Mouse (Mus musculus) skeletal muscle tissue, adult 2 months (tissue): Measurements from ENCODE around the gene Ccn1.

ENCODE experiments used
- DNase-seq: peaks from one replicate; pipeline ENCODE4 v3.0.0-alpha.2; 2012; ENCODE audit warnings: low read depth, low spot score

Gene Ccn1

DNA sequence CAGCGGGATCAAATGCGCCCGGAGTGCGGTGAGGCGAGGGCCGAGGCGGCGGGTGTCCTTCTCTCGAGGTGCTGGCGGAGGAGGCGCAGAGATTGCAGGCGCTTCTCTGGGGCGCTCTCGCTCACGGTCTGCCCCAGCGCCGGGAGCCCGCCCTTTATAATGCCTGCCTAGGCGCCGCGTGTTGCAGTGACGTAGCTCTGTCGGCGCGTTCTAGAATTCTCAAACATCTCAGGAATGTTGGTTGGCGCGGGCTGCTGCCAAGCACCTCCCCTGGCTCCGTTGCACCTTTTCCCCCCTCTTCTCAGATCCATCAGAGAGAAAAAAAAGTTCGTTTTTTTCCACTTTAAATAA is at the start of gene Ccn1:
Ccn1 (minus strand) TSS at position 130 of the 351 bp plus-strand sequence.
- DNase-seq, result peak; percentile 86

DNA sequence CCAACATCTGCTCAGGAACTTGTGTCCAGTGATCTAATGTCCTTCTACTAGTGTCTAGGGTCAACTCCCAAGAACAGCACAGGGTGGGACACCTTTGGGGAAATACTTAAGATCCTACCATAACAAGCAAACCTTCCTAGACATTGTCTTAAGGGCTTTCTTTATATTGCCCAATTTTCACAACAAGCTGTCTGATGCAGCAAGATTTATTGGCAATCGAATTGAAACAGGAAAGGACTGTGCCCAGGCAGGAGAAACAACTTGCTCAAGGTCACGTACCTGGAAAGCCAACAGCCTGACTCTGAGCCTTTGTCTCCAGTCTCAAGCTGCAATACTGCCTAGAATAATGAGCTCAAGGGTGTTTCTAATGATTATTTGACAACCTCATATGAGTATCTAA is 43.6 kb upstream of the Ccn1 start:
- DNase-seq, result no peak

GRCm38 (mm10) chr3:145692037-145692436 is 42.3 kb upstream of the Ccn1 start:
- DNase-seq, result no peak

- no peak for DNase-seq
These were observed 41.6 kb upstream of the Ccn1 start for GRCm38 (mm10) chr3:145691415-145691814.

- no peak for DNase-seq
These were observed 39.5 kb upstream of the Ccn1 start for GRCm38 (mm10) chr3:145689271-145689670.

DNA sequence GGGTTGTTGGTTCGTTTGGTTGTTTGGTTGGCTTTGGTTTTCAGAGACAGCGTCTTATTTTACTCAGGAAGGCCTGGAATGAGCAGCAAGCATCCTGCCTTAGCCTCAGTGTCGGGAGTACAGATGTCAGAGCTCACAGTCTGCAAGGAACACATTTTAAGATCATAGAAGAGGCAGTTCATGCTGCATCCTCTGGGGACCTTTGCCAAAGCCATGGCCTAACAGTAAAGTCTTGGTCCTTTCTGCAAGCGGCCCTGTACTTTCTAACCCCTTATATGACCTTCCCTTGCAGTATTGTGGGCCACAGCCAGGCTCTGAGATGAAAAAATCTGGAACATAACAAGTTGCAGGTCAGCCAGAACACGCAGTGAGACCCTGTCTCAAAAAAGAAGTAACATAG is 38.1 kb upstream of the Ccn1 start:
- DNase-seq, result no peak

- DNase-seq, result peak; percentile 61
These were observed 35.0 kb upstream of the Ccn1 start for GRCm38 (mm10) chr3:145684604-145685441.

DNA sequence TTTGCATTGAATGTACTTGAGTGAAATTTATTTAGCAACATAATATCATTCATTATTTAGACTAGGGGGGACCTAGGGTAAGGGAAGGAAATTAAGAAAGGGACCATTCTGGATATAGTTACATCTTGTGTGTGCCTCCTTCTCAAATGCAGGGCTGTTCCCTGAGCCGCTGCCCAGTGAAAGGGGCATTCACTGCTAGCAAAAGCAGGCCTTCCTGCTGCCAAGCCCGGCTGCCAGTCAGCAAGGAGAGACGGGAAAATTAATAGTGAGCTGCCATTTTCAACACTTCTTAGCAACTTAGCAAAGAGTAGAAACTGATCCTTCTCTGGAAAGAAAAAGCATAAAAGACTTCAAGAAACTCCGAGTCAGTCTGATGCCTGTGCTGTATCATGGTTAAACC is 34.4 kb upstream of the Ccn1 start:
- no peak for DNase-seq

DNA sequence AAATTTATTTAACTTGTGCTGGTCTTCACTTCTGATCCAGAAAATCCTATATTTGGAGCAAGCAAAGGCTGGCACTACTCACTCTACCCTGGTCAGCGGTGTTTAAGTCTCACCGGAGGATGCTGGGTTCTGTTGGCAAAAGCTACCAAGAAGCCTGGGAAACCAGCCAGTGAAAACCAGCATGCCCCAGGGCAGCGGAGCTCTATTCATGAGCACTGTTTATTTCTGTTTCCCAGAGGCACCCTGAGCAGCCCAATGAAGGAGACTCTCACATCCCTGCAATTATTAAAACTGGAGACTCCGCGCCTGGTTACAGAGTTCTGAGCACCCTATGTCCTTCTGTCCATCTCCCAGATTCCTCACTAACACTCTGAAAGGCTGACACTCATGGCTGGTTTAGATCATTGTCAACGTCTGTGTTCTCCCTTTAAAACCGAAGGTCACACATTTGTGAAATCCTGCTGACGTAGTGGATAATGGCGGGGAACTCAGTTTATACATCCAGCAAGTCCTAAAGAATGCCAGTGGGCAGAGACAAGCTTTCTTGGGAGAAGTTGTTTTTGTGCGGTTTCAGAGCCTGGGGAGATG is 31.7 kb upstream of the Ccn1 start:
- no peak for DNase-seq

DNA sequence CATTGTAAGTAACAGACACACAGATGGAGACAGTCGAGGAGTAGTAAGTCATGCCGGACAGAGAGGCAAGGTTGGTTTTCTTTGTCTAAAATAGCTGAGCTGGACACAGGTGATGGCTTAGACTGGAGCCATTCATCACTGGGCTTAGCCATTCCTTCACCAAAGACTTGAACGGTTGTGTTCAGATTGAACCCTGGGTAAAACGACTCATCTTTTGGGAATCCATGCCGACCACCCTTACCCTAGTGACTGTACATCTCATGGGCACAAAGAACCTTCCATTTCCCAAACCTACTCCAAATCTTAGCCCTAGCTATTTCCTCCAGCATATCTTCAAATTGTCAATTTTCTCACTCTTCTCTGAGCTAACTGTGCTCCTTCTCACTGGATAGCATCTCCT is 30.9 kb upstream of the Ccn1 start:
- DNase-seq, result no peak

GRCm38 (mm10) chr3:145676212-145676611 is 26.4 kb upstream of the Ccn1 start:
- no peak for DNase-seq

- DNase-seq, result peak; percentile 47
These were observed 25.0 kb upstream of the Ccn1 start for GRCm38 (mm10) chr3:145674815-145675214.

DNA sequence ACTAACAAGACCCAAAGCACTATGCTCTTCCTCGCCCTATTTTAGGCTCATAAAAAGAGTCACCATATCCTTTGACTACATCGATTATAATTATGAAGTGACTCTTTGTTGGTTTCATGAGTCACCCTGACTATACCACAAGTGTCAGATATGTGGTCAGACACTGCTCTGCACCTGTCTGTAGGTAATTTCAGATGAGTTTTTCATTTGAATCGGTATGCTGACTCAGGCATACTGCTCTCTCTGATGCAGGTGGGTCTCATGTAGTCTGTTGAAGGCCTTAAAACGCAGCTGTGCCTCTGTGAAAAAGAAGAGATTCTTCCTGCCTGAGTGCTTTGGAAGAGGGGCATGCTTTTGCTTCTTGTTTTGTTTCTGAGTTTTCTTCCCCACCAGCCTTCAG is 16.6 kb upstream of the Ccn1 start:
- DNase-seq, result no peak

DNA sequence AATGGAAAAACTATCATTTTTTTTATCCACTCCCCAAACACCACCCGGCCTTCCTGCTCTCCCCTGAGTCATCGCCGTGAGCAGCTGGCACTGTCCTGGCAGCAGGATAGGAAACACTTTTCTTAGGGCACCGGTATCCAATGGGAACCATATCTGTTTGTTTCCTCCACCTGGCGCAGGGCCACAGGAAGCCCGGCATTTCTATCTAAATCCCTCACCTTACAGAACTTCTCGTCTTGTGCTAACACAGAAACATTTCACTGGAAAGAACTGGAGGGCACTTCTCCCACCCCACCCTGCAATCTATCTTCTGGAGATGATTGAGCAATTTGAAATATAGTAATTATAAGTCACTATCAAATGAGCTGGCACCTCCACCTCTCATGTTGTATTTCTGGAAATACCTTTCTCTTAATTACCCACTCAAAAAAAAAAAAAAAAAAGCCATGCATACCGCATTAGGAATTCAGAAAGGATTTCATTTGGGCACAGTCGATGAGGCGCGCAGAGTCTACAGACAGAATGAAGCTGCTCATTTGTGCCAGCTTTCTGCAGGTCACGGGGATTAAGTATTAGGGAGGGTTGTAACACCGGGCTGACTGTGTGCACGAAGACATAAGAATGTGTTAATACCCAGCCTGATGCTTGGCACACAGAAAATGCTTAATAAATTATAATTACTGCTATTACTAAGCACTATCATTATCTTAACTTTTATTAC is 7.4 kb upstream of the Ccn1 start:
- DNase-seq, result no peak

- no peak for DNase-seq
These were observed 5.2 kb upstream of the Ccn1 start for GRCm38 (mm10) chr3:145654944-145655343.

GRCm38 (mm10) chr3:145654028-145654427 is 4.2 kb upstream of the Ccn1 start:
- DNase-seq, result no peak

DNA sequence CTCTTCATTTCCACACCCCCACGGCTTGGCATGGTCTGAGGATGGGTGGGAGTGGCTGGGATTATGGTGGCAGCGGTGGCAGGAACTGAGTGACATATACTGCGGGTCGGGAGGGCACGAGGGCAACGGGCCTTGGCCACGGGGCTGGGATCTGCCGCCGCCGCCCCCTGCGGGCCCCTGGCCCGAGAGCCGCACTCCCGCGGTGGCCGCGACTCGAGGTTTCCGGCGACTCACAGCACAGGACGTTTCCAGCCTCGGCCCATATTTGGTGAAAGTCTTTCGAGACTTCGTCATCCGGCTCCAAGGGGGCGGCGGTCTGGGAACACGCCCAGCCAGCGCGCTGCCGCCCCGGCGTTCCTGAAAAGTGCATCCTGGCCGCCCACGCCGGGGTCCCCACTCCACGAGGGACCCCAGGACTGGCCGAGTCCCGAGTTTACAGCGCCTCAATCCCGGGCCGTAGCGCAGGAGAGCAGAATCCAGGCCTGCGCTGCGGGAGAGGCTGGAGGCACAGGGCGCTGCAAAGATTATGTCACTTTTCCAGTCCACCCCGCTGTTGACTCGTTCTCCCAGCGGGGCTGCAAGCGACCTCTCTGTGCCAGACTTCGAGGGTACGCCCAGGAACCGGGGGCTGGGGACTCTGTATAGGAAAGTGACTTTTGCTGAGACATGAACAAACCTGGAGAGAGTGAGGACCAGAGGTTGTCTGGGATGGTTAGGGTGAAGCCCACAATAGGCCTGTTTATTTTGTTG is 3.6 kb upstream of the Ccn1 start:
- DNase-seq, result peak; percentile 65

DNA sequence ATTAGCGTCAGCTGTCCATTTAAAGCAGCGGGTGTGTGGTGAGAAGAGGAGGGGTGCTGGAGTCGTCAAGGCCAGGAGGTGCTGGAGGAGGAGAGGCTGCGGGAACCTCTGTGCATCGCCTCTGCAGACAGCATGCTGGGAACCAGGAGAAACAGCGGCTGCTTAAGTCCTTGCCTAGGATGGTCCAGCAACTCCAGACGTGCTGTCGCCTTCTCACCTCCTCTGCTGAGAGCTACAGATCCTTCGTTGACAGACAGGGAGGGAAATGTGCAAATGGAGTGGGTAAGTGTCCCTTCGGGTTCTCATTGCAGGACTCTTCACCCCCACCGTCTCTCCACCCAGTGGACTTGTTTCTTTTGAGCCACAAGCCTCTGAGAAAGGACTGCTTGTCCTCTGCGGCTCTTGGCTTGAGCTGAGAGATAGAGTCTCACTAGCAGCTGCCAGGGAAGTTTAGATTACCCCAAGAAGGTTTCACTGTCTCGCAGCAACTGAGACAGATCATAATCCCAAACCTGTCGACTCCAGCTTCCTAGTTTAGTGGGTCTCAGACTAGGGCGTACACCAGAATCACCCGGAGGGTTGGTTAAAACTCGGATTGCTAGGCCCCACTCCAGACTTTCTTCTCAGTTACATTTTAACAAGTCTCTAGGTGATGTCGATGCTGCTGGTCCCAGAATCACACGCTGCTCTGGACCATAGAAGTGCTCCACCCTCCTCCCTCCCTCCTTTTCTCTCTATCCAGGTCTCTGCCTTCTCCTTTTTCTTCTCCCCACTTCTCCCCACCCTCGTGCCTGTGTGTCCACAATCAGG is 2.7 kb upstream of the Ccn1 start:
- peak; percentile 64 for DNase-seq

GRCm38 (mm10) chr3:145651978-145652321 is 2.2 kb upstream of the Ccn1 start:
- no peak for DNase-seq

DNA sequence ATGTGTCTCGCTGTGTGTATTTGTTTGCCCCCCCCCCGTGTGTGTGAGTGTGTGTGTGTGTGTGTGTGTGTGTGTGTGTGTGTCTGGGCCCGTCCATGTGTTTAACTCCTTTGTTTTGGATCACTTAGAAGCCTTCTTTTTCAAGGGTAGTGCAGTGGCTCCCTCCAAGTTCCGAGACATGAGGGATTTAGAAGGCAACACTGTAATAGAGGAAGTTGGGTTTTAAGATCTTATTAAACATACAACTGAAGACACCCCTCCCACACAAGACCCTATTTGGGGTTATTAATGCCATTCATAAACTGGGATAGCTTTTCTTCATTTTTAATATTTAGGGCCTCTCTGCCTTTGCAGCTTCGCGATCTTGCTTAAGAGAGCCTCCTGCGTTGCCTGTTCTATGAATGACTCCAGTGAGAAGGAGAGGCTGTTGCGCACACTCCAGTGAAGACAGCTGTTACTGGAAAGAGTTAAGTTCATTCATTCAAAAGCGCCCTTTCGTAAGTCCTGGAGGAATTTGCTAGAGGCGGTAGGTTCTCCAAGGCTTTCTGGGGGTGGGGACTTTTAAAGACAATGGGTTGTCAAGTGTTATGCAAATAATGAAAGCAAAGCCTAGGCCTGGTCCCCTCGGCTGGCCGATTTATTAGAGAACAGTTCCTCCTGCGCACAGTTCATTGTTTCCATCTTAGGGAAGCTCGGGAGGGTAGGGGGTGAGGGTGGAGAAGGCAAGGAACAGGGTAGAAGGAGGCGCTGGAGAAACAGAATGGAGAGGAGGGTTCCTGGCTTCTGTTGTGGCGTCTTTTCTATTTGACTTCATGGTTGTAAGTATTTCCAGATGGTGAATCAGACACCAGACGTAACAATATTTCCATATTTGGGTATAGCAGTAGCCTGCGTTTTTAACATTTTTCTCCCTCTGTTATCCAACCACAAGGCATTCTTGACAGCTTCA is 1.5 kb upstream of the Ccn1 start:
- peak; percentile 58 for DNase-seq
